Mouse (Mus musculus) megakaryocyte-erythroid progenitor cell, adult 5-6 weeks (primary cell): ENCODE results near the gene Isca1. TPM values are rescaled to one million over a fixed set of nuclear protein-coding genes. Genes with fewer than 3 reads are reported as not detected.
"Not testable (repeated sequence)": the region's sequence is repeated elsewhere in the genome, so short reads cannot be mapped to it uniquely, and the experiment has no call there.

Source experiments
- ATAC-seq: replicated peaks from 2 replicates; pipeline ENCODE4 v1.8.0; 2016; ENCODE audit warnings: mild to moderate bottlenecking, inconsistent platforms; ENCODE audit not compliant: severe bottlenecking, poor library complexity, low FRiP score, low TSS enrichment
- total RNA-seq, 2 experiments: library from RNA; stranded (forward) in 1 of 2; stranded (reverse) in 1 of 2; fragments of 200-1000, 215-1000 nt in 1 of 2; fragments of >200 nt in 1 of 2; fragmentation: Nextera tagmentation in 1 of 2; gene quantifications; 2 replicates each; pipeline ENCODE4 v1.2.3; 2014 to 2017

Isca1 gene
- total RNA-seq, 2 experiments from 2014 or later = 92.6 to 160 TPM

DNA sequence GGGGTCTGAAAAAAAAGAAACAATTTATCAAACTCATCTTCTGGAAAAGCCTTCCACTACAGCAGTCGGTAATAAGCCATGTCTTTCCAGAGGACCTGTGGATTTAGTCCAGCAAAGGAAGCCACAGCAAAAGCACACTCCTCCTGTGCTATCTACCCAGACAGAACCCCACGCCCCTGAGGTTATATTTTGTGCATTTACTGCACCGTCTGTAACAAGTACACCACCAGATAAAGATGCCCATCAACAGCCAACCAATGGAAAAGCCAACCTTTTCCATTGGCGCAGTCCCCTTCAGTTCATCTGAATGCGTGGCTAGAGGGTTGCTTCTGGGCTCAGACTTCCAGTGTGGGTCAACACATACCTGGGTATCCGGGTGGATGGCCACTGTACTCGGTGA lies 6.8 kb downstream of the Isca1 start:
- peak; percentile 89 for ATAC-seq

DNA sequence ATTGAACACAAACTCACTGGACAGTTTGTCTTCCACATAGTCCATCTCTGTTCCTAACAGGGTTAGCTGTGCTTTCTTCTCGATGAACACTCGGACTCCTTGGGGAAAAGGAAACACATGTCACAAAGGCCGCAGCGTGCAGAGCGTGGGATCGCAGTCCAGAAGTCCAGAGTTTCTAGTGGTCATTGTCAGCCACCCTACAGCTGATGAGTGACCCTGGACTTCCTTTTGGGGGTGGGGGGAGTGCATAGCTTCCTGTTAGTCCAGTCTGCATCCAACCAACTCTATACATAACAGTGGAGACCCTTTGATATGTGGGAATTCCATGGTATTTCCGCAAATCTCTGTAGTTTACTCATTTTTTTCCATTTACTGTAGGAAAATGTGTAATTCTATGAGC lies 12.7 kb downstream of the Isca1 start:
- no peak for ATAC-seq

DNA sequence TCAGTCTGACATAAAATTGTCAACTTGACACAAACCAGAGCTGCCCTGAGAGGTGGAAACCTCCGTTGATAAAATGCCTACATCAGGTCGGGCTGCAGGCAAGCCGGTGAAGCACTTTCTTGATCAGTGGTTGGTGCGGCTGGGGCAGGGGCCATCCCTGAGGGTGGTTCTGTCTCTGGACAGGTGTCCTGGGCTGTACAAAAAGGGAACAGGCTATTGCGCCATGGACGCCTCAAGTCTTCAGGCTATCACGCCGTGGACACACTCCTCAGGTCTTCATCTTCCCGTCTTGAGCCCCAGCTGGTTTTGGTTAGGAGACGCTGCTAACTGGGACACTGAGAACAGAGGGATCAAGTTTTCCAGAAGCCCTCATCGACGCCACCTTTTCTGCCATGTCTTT lies 19.3 kb downstream of the Isca1 start:
- no peak for ATAC-seq

DNA sequence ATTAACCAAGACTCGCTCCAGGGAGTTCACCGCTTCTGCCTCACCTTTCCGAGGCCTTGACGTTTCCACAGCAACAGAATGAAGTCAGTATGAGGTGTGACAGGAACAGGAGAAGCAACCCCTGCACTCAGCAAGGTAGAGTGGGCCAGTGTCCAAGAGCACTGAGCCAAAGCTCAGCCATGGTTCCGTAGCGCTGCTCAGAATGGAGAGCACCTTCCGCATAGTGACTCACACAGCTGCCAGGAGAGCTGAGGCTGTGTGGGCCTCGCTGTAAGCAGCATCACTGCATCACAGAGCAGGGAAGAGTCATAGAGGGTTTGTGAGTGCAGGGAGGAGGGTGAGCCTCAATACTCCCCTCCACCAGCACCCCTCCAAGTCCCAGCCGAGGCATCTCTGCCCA lies 22.9 kb downstream of the Isca1 start, which contains the start of gene 1700014D04Rik:
1700014D04Rik (minus strand) TSS at position 42 of the 400 bp plus-strand sequence.
- no peak for ATAC-seq

DNA sequence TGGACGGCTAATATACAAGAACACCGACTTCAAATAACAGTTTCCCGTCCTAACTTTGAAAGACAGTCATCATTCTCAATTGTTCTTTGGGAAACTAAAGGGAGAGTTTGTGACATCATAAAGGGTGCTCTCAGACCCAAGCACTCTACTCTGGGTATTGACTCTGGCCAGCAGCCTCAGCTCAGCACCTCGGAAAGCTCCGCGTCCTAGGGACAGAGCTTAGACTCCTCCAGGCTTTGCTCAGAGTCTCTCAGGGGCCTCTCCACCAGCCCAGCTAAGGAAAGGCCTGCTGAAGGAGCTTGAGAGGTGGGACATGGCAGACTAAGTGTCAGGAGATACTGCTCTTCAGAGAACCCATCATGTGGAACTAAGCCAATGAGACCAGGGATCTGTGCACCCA lies 23.4 kb downstream of the Isca1 start:
- ATAC-seq = no peak

DNA sequence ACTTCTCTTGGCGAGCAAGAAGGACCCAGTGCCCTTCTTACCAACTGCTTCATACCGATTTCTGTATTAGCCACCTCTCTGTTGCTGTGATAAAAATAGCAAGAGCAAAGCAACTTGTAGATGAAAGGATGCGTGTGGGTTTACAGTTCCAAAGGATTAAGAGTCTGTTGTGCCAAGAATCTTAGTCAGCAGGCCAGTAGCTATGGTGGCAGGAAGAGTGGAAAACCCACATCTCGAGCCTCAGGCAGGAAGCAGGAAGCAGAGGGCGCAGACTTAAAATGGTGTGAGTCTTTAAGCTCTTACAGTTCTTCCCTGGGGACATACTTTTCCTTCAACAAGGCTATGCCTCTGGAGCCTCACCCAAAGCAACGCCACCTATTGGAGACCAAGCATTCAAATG lies 24.1 kb downstream of the Isca1 start:
- ATAC-seq = no peak

DNA sequence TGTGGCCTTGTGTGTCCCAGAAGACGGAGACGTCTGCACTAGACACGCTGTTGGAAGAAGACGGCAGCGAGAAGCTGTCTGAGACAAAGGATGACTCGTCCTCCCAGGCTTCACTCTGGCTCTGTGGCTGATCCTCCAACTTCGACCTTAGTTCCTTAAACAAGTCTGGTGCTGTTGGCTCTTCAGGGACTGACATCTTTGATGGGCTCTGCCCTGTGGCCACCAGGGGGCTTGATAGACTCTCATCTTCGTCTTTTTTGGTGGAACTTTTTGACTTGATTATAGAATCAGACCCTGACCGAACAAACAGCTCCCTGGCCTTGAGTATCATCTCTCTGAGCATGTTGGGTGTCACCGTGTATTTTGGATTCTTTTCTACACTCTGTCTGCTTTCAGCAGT lies 27.9 kb downstream of the Isca1 start:
- 0 out of 2 replicates have a peak, but pooled peaks have one; percentile 20 for ATAC-seq

DNA sequence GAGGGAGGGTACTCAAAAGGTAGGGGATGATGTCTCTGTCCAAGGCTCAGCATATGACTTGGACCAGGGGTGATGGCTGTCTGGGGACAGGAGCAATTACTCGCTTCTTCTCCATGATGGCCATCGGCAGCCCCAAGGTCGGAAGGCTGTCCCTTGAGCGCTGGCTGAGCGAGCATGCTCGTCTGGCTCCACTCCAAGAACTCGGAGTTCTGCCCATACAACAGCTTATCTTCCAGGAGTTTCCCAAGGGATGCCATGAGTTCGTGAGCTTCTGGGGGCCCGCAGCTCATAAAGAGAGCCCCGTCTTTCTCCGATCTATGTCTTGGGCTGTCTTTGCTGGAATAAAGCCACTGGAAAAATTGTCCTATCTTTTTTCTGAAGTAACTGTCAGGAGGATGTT lies 28.5 kb downstream of the Isca1 start:
- ATAC-seq = no peak

DNA sequence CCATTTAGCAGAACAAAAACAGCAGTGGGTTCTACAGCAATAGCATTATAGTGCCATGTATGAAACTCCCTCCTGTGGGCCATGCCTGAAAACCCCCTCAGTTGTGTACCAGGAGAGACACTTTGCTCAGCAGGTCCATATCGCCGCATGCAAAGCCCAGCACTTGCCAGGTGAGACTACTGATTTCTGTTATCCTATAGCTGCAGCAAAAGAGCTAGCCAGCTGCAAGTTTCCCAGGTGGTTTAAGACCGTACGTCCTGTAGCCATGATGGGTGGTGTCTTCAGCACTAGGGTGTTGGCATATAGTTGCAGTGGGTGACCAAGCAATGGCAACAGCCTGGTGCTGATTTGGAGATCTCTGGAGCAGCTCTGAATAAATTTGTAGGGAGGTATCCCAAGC lies 30.2 kb downstream of the Isca1 start:
- peak; percentile 51 for ATAC-seq

DNA sequence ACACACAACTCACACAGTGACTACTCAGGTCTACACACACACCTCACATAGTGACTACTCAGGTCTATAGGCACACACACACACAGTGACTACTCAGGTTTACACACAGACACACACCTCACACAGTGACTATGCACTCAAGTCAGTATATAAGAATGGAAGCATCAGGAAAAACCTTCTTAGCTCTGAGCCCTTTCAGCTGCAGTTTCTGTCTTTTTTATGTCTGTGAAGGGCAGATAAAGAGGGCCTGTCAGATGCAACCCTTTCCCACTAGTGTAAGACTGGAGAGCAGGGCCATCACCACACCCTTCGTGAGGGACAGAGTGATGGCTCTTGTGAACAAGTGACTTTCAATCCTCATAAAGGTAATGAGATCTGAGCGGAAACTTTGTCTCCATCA lies 31.2 kb downstream of the Isca1 start:
- peak; percentile 75 for ATAC-seq

DNA sequence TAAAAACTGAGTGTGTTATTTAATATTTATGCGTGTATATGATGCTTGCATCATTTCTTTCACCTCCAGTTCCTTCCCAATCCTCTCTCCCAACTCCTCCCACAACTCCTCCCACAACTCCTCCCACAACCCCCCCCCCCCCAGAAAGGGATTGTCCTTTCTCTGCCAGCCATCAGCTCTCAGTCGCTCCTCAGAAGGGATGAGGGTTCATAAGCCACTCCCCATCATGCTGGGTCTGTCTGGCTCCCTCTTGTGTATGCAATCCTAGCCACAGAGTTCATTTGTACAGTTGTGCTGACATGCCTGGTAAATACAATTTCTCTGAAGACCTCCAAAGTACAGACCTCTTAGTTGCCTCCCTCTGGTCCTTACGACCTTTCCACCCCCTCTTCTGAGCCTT lies 34.4 kb downstream of the Isca1 start:
- ATAC-seq = peak; percentile 48

DNA sequence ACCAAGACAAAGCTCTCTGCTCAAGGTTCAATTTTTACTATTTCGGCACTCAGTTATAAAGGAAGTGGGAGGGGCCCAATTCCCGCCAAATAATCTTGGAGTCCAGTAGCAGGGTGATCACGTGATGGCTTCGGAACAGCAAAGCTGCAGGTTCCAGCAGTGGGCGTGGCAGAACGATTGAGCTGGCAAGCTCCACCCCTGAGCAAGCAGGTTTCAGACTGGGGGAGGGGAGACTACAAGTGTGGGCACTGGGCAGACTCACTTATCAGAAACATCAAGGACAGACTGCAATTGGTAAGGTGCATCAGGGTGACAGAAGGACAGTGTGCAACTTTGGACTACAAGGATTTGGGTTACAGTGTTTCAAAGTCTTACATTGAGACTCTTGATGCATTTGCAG lies 35.3 kb downstream of the Isca1 start:
- ATAC-seq = not testable (repeated sequence)

DNA sequence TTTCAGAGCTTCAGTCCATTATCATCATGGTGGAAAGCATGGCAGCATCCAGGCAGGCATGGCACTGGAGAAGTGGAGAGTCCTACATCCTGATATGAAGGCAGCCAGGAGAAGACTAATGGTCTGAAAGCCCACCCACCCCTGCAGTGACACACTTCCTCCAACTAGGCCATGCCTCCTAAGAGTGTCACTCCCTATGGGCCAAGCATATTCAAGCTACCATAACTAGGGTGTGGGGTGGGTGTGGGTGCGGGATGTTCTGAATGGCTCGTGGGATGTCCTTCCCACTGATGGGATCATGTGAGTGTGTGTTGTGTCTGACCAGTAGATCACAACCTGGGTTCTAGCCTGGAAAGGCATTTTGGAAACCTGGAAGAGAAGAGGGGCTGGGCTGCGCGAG lies 35.7 kb downstream of the Isca1 start:
- no peak for ATAC-seq

DNA sequence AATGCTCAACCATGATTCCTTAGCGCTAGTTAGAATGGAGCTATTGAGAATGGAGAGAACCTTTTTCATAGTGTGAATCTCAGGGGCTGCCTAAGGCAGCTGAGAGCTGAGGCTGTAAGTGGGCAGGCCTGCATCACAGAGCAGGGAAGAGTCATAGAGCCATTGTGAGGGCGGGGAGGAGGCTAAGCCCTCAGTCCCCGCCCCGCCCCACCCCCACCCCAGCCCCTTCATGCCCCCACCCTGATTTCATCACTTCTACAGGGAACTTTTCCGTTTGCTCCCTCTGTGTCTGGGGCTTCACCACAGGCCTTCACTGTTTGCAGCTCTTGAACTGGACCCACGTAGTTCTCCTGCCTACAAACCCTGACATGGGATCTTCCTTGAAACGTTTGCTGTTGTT lies 38.0 kb downstream of the Isca1 start, which contains the start of gene Spata31d1d:
Spata31d1d (minus strand) TSS at position 101 of the 400 bp plus-strand sequence.
- ATAC-seq = no peak

DNA sequence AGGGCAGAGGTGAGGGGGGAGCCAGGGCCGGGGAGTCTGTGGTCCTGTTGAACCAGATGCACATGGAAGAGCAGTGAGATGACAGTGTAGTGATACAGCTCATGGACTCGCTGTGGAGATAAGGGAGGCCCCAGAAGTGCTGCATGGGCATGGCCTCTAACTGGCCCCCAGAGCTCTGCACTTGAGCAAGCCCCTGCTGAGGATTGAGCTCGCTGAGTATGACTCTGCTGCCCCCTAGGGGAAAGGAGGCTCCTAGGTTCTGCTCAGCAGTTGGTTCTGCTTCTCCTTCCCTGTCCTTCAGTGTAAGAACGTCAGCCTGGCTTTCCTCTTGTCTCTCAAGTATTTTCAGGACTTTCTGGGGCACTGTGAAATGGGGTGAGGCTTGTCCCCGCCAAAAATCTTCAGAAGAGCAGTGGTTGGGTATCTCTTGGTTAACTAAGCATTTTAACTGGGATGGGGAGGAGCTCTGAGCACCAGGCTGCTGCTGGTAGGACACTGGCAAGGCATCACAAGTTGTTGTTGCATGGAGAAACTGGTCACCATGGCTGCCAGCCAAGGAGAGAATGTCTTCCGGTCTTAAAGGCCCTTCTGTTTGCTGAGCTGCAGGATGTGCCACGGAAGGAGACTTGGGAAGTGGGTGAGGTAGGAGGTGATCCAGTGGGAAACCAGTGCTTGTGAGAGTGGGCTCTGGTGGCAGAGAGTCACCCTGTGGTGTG lies 41.1 kb downstream of the Isca1 start:
- peak; percentile 88 for ATAC-seq

DNA sequence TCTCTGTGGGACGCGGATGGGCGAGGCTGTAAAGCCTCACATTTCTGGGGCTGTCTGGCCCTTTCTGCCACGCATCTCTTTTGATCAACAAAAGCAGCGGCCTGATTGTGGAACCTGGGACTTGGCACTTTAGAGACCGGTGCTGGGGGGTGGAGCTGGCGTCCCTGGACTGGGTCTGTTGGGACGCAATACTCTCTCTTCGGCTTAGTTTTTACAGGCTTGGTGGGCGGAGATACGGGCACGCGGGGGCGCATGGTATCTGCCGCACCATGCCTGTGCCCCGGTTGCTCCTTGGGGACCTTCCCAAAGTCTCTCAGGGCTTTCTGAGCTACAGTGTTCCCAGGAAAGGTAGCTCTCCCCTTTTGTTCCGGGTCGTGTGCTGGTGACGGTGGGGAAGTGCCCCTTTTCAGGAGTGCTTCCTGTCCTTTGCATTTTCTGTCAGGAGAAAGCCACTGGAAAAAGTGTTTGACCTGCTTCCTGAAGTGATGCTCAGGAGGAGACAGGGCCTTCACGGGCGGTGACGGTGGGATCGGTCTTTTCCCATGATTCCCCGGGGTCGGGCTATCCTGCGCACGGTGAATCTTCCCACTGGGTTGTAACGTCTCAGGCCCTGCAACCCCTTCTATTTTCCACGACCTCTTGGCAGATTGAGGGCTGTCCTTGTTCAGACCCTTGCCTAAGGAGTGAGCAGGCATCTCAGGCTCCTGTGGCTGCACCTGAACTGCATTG lies 43.3 kb downstream of the Isca1 start:
- no peak for ATAC-seq

DNA sequence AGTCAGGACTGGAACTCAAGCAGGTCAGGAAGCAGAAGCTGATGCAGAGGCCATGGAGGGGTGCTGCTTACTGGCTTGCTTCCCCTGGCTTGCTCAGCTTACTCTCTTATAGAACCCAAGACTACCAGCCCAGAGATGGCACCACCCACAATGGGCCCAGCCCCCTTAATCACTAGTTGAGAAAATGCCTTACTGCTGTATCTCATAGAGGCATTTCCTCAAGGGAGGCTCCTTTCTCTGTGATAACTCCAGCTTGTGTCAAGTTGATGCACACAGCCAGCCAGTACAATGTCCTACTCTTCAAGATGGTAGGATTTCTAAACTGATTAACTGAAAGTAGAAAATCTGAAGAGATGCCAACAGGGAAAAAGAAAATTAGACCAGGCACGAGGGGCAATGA lies 47.5 kb downstream of the Isca1 start:
- ATAC-seq = not testable (repeated sequence)

DNA sequence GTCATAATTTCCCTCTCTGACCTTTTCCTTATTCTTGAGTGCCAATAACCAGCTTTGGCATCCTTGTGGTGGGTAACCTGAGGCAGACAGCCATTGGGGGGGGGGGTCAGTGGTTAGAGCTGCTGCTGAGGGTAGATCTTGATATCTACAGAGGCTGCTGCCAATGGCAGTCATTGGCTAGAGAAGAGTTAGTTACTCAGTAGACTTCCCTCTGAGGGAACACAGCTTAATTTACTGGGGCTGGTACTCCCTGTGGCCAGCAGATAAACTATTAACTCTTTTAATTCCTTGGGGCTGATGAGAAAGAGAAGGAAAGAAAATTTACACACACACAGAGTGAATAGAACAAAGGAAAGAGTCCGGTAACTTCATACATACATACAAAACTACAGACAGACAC lies 50.1 kb downstream of the Isca1 start:
- ATAC-seq = peak; percentile 74

DNA sequence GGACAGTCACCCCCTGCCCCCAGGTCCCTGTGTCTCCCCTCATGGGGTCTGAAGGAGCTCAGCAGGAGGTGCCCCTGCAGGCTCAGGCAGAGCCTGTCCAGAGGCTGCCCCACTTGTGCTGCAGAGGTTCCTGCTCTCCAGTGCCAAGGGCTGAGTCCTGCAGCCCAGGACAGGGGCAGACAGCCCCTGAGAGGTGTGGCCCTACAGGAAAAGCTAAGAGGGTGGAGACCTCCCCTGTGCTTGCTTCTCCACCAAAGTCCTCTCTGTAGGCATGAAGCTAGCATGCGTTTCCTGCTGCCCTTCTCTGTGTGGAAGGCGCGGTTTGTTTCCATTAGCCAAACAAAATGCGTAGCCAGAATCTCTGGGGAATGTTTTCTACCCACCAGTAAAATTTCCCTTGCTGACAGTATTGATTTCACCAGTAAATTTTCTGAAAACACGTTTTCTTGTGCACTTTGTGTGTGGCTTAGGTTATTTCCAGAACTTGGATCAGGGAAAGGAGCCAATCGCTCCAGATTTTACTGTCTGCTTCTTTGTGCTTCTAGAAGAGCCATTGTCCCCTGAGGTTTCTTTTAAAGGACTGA lies 50.7 kb downstream of the Isca1 start:
- ATAC-seq = peak; percentile 40; the same call in 1 of the 2 replicates

DNA sequence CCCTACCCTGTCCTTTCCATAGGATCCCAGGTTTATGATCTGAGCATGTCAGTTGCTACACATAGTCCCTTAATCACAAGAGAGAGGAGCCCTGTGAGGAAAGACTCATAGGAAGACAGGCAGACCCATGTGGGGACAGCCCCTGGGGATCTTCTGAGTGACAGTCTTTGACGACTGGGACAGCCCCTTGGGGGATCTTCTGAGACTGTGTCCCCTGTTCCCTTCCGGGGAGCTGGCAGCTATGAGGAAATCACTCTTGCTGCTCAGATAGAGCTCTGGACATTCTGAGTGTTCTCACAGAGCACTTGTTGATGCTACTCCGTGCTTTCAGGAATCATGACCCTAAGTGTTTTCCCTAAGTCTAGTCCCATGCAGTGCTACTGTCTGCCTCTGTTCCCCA lies 55.9 kb downstream of the Isca1 start:
- ATAC-seq = no peak

DNA sequence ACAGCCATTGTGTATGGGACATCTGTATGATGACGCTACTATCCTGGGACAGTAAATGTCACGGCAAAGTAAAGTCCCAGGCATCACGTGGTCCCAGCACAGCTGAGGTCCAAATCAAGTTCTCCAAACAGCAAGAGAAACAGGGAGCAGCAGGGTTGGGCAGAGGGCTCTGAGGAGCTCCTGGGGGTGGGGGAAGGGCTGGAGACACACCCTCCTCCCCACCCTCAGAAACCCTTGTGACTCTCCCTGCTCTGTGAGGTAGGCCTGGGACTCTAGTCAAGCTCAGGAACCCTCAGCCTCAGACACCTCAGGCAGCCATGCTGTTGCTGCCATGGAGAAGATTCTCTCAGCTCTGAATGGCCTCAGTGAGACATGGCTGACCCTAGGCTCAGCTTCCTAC lies 57.6 kb downstream of the Isca1 start, which contains the start of gene Spata31d1b:
Spata31d1b (plus strand) TSS at position 301 of the 400 bp plus-strand sequence.
- not testable (repeated sequence) for ATAC-seq
